Mouse (Mus musculus): ENCODE measurements at regions not wholly inside any gene's neighbourhood (a gene's known extent, or its start where the extent isn't known, plus 50 kb on each side); places are given as distances from the start of the nearest gene placed in this dataset.

DNA sequence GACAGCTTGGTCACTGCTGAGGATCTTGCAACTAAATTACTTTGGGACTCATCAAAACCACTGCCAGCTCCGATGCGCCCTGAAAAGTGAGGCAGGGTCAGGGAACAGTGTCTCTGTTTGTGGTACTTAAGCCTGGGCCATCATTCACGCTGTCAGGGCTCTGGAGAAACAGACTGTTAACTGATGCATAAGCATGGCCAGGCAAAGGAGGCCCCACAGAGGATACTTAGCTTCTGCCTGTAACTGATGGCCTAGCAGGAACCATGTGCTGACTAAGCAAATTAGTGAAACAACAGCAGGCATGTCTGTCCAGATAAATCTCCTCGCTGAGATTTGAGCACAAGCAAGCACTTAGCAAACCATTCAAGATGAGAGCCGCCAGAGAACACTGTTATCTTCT, 440.1 kb downstream of the Fut8 start:
- Histone ChIP-seq H3K4me2 (replicated peaks; ENCODE audit: low read depth, low read length) (no peak overlapping the region), H3K4me1 (ENCODE audit: insufficient read depth, low read length) (no peaks in the 10 kb centered on the region), H3K9me3 (ENCODE audit: low read length) (no peaks in the 10 kb centered on the region), H3K36me3 (ENCODE audit: insufficient read depth, low read length) (no peaks in the 10 kb centered on the region), H3K9ac (replicated peaks; ENCODE audit: low read length) (no peak overlapping the region), H3K4me3 (ENCODE audit: low read length) (no peak overlapping the region), H3K27ac (ENCODE audit: low read length) (no peak overlapping the region), H3K27me3 (ENCODE audit: insufficient read depth, low read length) (no peaks in the 10 kb centered on the region)
- ATAC-seq (ENCODE audit: low FRiP score, low TSS enrichment), result 0 out of 2 replicates have a peak, but pooled peaks have one; percentile 23
- 24% methylated on average over 5 of the region's 5 CpGs for WGBS

DNA sequence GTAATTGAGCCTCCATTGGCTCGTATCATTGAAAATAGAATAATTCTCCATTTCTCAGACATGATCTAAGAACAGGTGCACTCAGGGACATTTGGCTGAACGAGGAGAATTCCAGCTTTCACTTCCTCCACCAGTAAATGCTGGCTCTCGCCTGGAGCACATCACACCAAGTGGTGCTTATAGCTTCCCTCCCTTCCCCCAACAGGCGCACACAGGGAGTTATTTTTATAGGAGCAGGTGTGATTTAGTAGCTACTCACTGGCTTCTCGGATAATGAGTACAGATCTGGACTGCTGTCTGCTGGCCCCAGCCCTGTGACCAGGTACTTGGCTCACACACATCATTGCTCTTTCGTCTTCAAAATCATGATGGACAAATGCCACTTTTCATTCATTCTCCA, 456.2 kb downstream of the Fut8 start:
- Histone ChIP-seq H3K27me3 (ENCODE audit: insufficient read depth, low read length) (no peaks in the 10 kb centered on the region), H3K9me3 (ENCODE audit: low read length) (no peaks in the 10 kb centered on the region), H3K4me2 (replicated peaks; ENCODE audit: low read depth, low read length) (no peak overlapping the region), H3K4me1 (ENCODE audit: insufficient read depth, low read length) (no peaks in the 10 kb centered on the region), H3K9ac (replicated peaks; ENCODE audit: low read length) (no peak overlapping the region), H3K4me3 (ENCODE audit: low read length) (no peak overlapping the region), H3K27ac (ENCODE audit: low read length) (no peak overlapping the region), H3K36me3 (ENCODE audit: insufficient read depth, low read length) (no peaks in the 10 kb centered on the region)
- no peak for ATAC-seq (ENCODE audit: low FRiP score, low TSS enrichment)
- 52% methylated on average over 6 of the region's 6 CpGs for WGBS

DNA sequence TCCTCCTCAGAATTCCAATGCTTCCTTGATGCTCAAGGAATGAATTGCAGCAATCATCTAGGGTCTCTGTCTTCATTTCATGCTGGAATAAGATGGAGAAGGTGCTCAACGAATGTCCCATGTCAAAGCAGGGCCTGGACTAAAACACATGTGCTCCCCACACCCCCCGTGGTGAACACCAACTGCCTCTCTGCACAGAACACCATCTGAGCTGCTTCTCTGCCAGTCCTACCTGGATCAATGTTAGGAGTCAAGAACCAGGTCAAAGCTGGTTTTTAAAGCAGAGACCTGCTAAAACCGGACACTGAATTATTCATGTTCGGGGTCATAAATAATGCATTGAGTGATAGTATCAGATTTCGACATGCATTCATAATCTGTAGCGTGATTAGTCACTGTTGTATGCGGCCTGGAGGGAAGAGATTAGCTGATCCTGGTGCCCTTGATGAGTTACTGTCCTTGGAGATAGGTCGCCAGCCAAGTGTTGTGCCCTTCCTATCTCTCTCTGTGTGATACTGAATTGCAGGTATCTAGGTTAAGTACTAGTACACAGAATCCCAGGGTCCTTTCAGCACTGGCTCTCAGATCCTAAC, 458.2 kb downstream of the Fut8 start:
- no peak overlapping the region for H3K4me2 ChIP-seq (replicated peaks; ENCODE audit: low read depth, low read length)
- no peak overlapping the region for H3K27ac ChIP-seq (ENCODE audit: low read length)
- H3K4me1 ChIP-seq (ENCODE audit: insufficient read depth, low read length), result no peaks in the 10 kb centered on the region
- 73% methylated on average over 8 of the region's 8 CpGs for WGBS
- no peak for ATAC-seq (ENCODE audit: low FRiP score, low TSS enrichment)
- H3K36me3 ChIP-seq (ENCODE audit: insufficient read depth, low read length), result no peaks in the 10 kb centered on the region
- no peak overlapping the region for H3K9ac ChIP-seq (replicated peaks; ENCODE audit: low read length)
- no peaks in the 10 kb centered on the region for H3K9me3 ChIP-seq (ENCODE audit: low read length)
- H3K4me3 ChIP-seq (ENCODE audit: low read length), result no peak overlapping the region
- H3K27me3 ChIP-seq (ENCODE audit: insufficient read depth, low read length), result no peaks in the 10 kb centered on the region

- ATAC-seq (ENCODE audit: low FRiP score, low TSS enrichment), result no peak
- no peaks in the 10 kb centered on the region for H3K9me3 ChIP-seq (ENCODE audit: low read length)
- 82% methylated on average over 4 of the region's 4 CpGs for WGBS
- no peak overlapping the region for H3K27ac ChIP-seq (ENCODE audit: low read length)
- H3K4me2 ChIP-seq (replicated peaks; ENCODE audit: low read depth, low read length), result no peak overlapping the region
- no peak overlapping the region for H3K9ac ChIP-seq (replicated peaks; ENCODE audit: low read length)
- no peaks in the 10 kb centered on the region for H3K4me1 ChIP-seq (ENCODE audit: insufficient read depth, low read length)
- H3K4me3 ChIP-seq (ENCODE audit: low read length), result no peak overlapping the region
- H3K36me3 ChIP-seq (ENCODE audit: insufficient read depth, low read length), result no peaks in the 10 kb centered on the region
- no peaks in the 10 kb centered on the region for H3K27me3 ChIP-seq (ENCODE audit: insufficient read depth, low read length)
Measured at GRCm38 (mm10) chr12:77696662-77697061, 458.7 kb downstream of the Fut8 start.

DNA sequence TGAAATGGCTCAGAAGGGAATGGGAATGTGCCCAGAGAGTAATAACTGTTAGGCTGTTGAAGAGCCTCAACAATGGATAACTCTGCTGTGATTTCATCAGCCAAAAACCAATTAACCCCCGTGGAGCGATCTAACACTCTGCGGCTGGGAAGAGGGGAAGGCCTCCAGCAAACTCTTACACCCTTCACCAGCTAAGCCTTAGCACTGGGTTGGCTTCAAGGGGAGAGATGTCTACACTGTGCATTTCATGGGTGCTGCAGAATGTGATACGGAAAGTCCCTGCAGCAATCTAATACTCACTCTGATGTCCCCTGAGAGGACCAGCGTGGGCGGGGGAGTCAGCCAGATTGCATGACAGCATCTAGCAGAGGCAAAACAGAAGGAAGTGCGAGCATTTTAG, 460.2 kb downstream of the Fut8 start:
- H3K27me3 ChIP-seq (ENCODE audit: insufficient read depth, low read length), result no peaks in the 10 kb centered on the region
- no peak overlapping the region for H3K27ac ChIP-seq (ENCODE audit: low read length)
- ATAC-seq (ENCODE audit: low FRiP score, low TSS enrichment), result peak; percentile 4; the same call in 1 of the 2 replicates
- 54% methylated on average over 7 of the region's 7 CpGs for WGBS
- no peaks in the 10 kb centered on the region for H3K36me3 ChIP-seq (ENCODE audit: insufficient read depth, low read length)
- H3K9ac ChIP-seq (replicated peaks; ENCODE audit: low read length), result no peak overlapping the region
- H3K9me3 ChIP-seq (ENCODE audit: low read length), result no peaks in the 10 kb centered on the region
- no peaks in the 10 kb centered on the region for H3K4me1 ChIP-seq (ENCODE audit: insufficient read depth, low read length)
- no peak overlapping the region for H3K4me2 ChIP-seq (replicated peaks; ENCODE audit: low read depth, low read length)
- no peak overlapping the region for H3K4me3 ChIP-seq (ENCODE audit: low read length)

DNA sequence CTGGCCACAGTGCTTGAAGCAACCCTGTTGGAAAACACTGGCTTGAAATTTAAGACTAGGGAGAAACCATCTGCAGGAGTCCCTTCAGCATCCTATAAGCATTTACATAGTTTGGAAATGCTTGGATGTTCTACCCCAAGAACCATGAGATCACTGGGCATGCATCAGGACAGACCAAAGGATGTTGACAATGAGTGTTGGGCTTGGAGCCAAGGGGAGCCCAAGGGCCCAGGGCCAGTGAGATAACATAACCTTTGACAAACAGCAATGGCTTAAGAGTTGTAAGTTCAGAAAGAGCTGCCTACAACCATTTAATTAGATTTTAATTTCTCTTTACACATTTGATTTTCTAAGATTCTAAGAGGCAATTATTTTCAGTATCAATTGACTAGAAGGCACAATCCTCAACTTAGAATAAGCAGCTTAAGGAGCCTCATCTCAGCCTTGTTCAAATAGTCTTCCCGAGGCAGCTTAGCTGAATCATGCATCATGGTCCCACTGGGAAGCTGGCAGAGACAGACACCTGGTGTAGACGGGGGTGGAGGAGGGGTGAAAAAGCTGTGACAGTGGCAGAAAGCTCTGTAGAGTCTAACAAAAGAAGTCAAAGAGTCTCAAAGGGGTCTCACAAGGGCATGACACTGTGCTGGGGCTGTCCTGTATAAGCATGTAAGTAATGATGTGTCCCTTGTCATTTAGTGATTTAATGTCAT, 462.1 kb downstream of the Fut8 start:
- no peak overlapping the region for H3K4me2 ChIP-seq (replicated peaks; ENCODE audit: low read depth, low read length)
- H3K4me1 ChIP-seq (ENCODE audit: insufficient read depth, low read length), result no peaks in the 10 kb centered on the region
- H3K27ac ChIP-seq (ENCODE audit: low read length), result no peak overlapping the region
- no peak overlapping the region for H3K4me3 ChIP-seq (ENCODE audit: low read length)
- no peaks in the 10 kb centered on the region for H3K27me3 ChIP-seq (ENCODE audit: insufficient read depth, low read length)
- H3K9me3 ChIP-seq (ENCODE audit: low read length), result no peaks in the 10 kb centered on the region
- no peak for ATAC-seq (ENCODE audit: low FRiP score, low TSS enrichment)
- 62% methylated on average over 2 of the region's 2 CpGs for WGBS
- no peak overlapping the region for H3K9ac ChIP-seq (replicated peaks; ENCODE audit: low read length)
- no peaks in the 10 kb centered on the region for H3K36me3 ChIP-seq (ENCODE audit: insufficient read depth, low read length)

DNA sequence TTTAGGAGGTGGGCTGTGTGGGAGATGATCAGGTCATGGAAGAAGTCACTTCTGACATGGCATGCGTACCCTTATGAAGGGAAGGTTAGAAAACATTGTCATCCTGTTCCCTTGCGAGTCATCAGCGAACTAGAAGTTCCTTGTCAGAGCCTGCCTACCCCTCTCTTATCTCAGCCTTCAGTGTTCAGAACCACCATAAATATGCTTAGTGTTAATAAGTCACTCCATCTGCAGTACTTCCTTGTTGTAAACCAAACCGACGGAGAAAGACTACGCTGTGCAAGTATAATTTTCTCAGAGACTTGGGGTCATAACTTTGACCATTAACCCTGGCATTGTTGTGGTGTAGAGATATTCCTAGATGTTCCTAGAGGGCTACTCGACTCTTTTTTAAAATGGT, 477.6 kb downstream of the Fut8 start:
- ATAC-seq (ENCODE audit: low FRiP score, low TSS enrichment), result no peak

GRCm38 (mm10) chr12:77715979-77716378, 478.1 kb downstream of the Fut8 start:
- H3K4me1 ChIP-seq (ENCODE audit: insufficient read depth, low read length), result no peaks in the 10 kb centered on the region
- ATAC-seq (ENCODE audit: low FRiP score, low TSS enrichment), result no peak
- H3K27me3 ChIP-seq (ENCODE audit: insufficient read depth, low read length), result no peaks in the 10 kb centered on the region
- H3K9me3 ChIP-seq (ENCODE audit: low read length), result no peaks in the 10 kb centered on the region
- H3K36me3 ChIP-seq (ENCODE audit: insufficient read depth, low read length), result no peaks in the 10 kb centered on the region
- H3K27ac ChIP-seq (ENCODE audit: low read length), result no peak overlapping the region
- no peak overlapping the region for H3K4me3 ChIP-seq (ENCODE audit: low read length)
- H3K4me2 ChIP-seq (replicated peaks; ENCODE audit: low read depth, low read length), result no peak overlapping the region
- WGBS, result 21% methylated on average over 2 of the region's 2 CpGs
- H3K9ac ChIP-seq (replicated peaks; ENCODE audit: low read length), result no peak overlapping the region

More for the DNA sequence above, 477.6 kb downstream of the Fut8 start:
- whole genome bisulfite sequencing, result 53% methylated on average over 7 of the region's 7 CpGs
- H3K36me3 ChIP-seq (ENCODE audit: insufficient read depth, low read length), result no peaks in the 10 kb centered on the region
- no peaks in the 10 kb centered on the region for H3K9me3 ChIP-seq (ENCODE audit: low read length)
- no peak overlapping the region for H3K9ac ChIP-seq (replicated peaks; ENCODE audit: low read length)
- H3K4me3 ChIP-seq (ENCODE audit: low read length), result no peak overlapping the region
- H3K27me3 ChIP-seq (ENCODE audit: insufficient read depth, low read length), result no peaks in the 10 kb centered on the region
- H3K27ac ChIP-seq (ENCODE audit: low read length), result no peak overlapping the region
- H3K4me1 ChIP-seq (ENCODE audit: insufficient read depth, low read length), result no peaks in the 10 kb centered on the region
- no peak overlapping the region for H3K4me2 ChIP-seq (replicated peaks; ENCODE audit: low read depth, low read length)

DNA sequence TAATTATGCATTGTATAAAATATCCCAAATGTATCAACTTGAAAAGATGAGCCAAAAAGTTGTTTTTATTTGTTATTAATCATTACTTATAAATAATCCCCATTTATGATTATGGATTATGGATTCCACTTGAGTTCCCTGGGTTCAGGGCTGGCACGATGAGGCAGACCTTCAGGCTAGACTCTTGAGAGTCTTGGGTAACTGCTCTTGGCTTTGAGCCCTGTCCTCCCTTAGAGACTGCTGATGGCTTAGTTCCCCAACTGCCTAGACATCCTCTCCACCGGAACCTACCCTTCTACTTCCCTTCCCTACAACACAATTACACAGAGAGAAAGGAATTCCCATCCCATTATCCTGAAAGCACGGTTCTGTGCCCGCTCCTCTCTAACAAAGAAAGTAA, 466.3 kb upstream of the Gm6657 start:
- Histone ChIP-seq H3K9ac (replicated peaks; ENCODE audit: low read length) (no peak overlapping the region), H3K4me1 (ENCODE audit: insufficient read depth, low read length) (no peaks in the 10 kb centered on the region), H3K4me3 (ENCODE audit: low read length) (no peak overlapping the region), H3K27me3 (ENCODE audit: insufficient read depth, low read length) (no peaks in the 10 kb centered on the region), H3K36me3 (ENCODE audit: insufficient read depth, low read length) (no peaks in the 10 kb centered on the region), H3K9me3 (ENCODE audit: low read length) (no peaks in the 10 kb centered on the region), H3K4me2 (replicated peaks; ENCODE audit: low read depth, low read length) (no peak overlapping the region), H3K27ac (ENCODE audit: low read length) (no peak overlapping the region)
- WGBS, result 78% methylated on average over 4 of the region's 4 CpGs
- no peak for ATAC-seq (ENCODE audit: low FRiP score, low TSS enrichment)

GRCm38 (mm10) chr12:77739047-77739760, 454.8 kb upstream of the Gm6657 start:
- peaks cover 9% of the 10 kb centered on the region; the same call in 1 of the 2 replicates for H3K4me1 ChIP-seq (ENCODE audit: insufficient read depth, low read length)
- 31% methylated on average over 6 of the region's 6 CpGs for WGBS
- H3K4me2 ChIP-seq (replicated peaks; ENCODE audit: low read depth, low read length), result no peak overlapping the region
- no peak overlapping the region for H3K9ac ChIP-seq (replicated peaks; ENCODE audit: low read length)
- no peak overlapping the region for H3K27ac ChIP-seq (ENCODE audit: low read length)
- no peaks in the 10 kb centered on the region for H3K9me3 ChIP-seq (ENCODE audit: low read length)
- H3K27me3 ChIP-seq (ENCODE audit: insufficient read depth, low read length), result no peaks in the 10 kb centered on the region
- ATAC-seq (ENCODE audit: low FRiP score, low TSS enrichment), result peak; percentile 78
- H3K36me3 ChIP-seq (ENCODE audit: insufficient read depth, low read length), result no peaks in the 10 kb centered on the region
- H3K4me3 ChIP-seq (ENCODE audit: low read length), result no peak overlapping the region

Measured in kidney, embryonic 16.5 days (tissue).